Mouse (Mus musculus) MEL (cell line): ENCODE measurements around the gene Tmem86a. TPM values are rescaled to one million over a fixed set of nuclear protein-coding genes. Genes with fewer than 3 reads are reported as not detected.

Experiments used
- DNase-seq: peaks from one replicate; pipeline ENCODE4 v3.0.0; 2011; ENCODE audit warnings: low read depth, low spot score
- H3K27ac ChIP-seq: 2 replicates; pipeline ENCODE4 v1.5.1; 2012; ENCODE audit warnings: low read depth, mild to moderate bottlenecking, control low read depth, low read length, moderate library complexity; ENCODE audit not compliant: control insufficient read depth
- H3K27me3 ChIP-seq, 2 experiments: fragments of 150-350 bp in 1 of 2; sonication (generic) in 1 of 2; 2 replicates each; pipeline ENCODE4 v1.6.1; 2012; ENCODE audit warnings: low read length in 2 of 2, mild to moderate bottlenecking in 2 of 2, improper control_type of control experiment in 1 of 2, moderate library complexity in 1 of 2; ENCODE audit not compliant: insufficient read depth in 2 of 2, control insufficient read depth in 1 of 2
- H3K36me3 ChIP-seq, 2 experiments: 2 replicates each; pipeline ENCODE4 v1.6.1; 2012 to 2014; ENCODE audit warnings: low read length in 2 of 2, improper control_type of control experiment in 1 of 2, inconsistent platforms in 1 of 2, mild to moderate bottlenecking in 1 of 2; ENCODE audit not compliant: insufficient read depth in 2 of 2, control insufficient read depth in 1 of 2
- H3K4me1 ChIP-seq, 2 experiments: fragments of 150-350 bp in 1 of 2; sonication (generic) in 1 of 2; 2 replicates each; pipeline ENCODE4 v1.6.1; 2012; ENCODE audit warnings: low read length in 2 of 2, improper control_type of control experiment in 1 of 2, mild to moderate bottlenecking in 1 of 2; ENCODE audit not compliant: insufficient read depth in 2 of 2, control insufficient read depth in 1 of 2
- H3K4me3 ChIP-seq, 2 experiments: fragments of 150-350 bp in 1 of 2; sonication (generic) in 1 of 2; 2 replicates each; pipeline ENCODE4 v1.5.1; 2012; ENCODE audit warnings: low read depth in 2 of 2, low read length in 2 of 2, mild to moderate bottlenecking in 2 of 2, moderate library complexity in 2 of 2, control low read depth in 1 of 2, improper control_type of control experiment in 1 of 2; ENCODE audit not compliant: control insufficient read depth in 1 of 2, insufficient read depth in 1 of 2
- H3K79me2 ChIP-seq: 2 replicates; pipeline ENCODE4 v1.6.1; 2012; ENCODE audit warnings: mild to moderate bottlenecking, low read length, moderate library complexity; ENCODE audit not compliant: control insufficient read depth, poor library complexity, insufficient read depth
- H3K9ac ChIP-seq: 2 replicates; pipeline ENCODE4 v1.6.1; 2012; ENCODE audit warnings: low read depth, mild to moderate bottlenecking, control low read depth, low read length, moderate library complexity; ENCODE audit not compliant: control insufficient read depth, poor library complexity, severe bottlenecking
- H3K9me3 ChIP-seq: fragments of 150-350 bp; sonication (generic); replicated peaks from 2 replicates; pipeline ENCODE4 v1.6.1; 2012; ENCODE audit warnings: mild to moderate bottlenecking, low read length, improper control_type of control experiment, moderate library complexity; ENCODE audit not compliant: insufficient read depth
- BHLHE40 ChIP-seq: IDR thresholded peaks from 2 replicates; pipeline ENCODE4 v1.6.1; 2012; ENCODE audit warnings: low read depth, mild to moderate bottlenecking, inconsistent platforms, low read length, improper control_type of control experiment, borderline replicate concordance
- CHD1 ChIP-seq: IDR thresholded peaks from 2 replicates; pipeline ENCODE4 v1.6.1; 2012; ENCODE audit warnings: low read depth, mild to moderate bottlenecking, inconsistent platforms, low read length, improper control_type of control experiment
- EP300 ChIP-seq, 2 experiments: IDR thresholded peaks; 2 replicates each; pipeline ENCODE4 v1.6.1; 2011; ENCODE audit warnings: improper control_type of control experiment in 2 of 2, low read length in 2 of 2, low read depth in 1 of 2, mild to moderate bottlenecking in 1 of 2
- ETS1 ChIP-seq: IDR thresholded peaks from 2 replicates; pipeline ENCODE4 v1.6.1; 2012; ENCODE audit warnings: low read depth, mild to moderate bottlenecking, inconsistent platforms, low read length, improper control_type of control experiment, moderate library complexity
- GATA1 ChIP-seq: IDR thresholded peaks from 2 replicates; pipeline ENCODE4 v1.6.1; 2011; ENCODE audit warnings: low read depth, low read length, improper control_type of control experiment
- JUND ChIP-seq: IDR thresholded peaks from 2 replicates; pipeline ENCODE4 v1.6.1; 2011; ENCODE audit warnings: low read depth, mild to moderate bottlenecking, improper control_type of control experiment, low read length
- MEF2A ChIP-seq: IDR thresholded peaks from 2 replicates; pipeline ENCODE4 v1.6.1; 2014; ENCODE audit warnings: low read depth, mild to moderate bottlenecking, inconsistent platforms, low read length, improper control_type of control experiment; ENCODE audit not compliant: poor library complexity, insufficient replicate concordance, severe bottlenecking; ENCODE audit errors: extremely low read depth
- NELFE ChIP-seq: IDR thresholded peaks from 2 replicates; pipeline ENCODE4 v1.6.1; 2011; ENCODE audit warnings: low read depth, low read length, improper control_type of control experiment
- NRF1 ChIP-seq: IDR thresholded peaks from 2 replicates; pipeline ENCODE4 v1.6.1; 2014; ENCODE audit warnings: low read depth, mild to moderate bottlenecking, inconsistent platforms, low read length, improper control_type of control experiment, moderate library complexity; ENCODE audit not compliant: poor library complexity, insufficient read depth, severe bottlenecking
- POLR2A ChIP-seq, 2 experiments: IDR thresholded peaks; 2 replicates each; pipeline ENCODE4 v1.6.1; 2011 to 2012; ENCODE audit warnings: low read length in 2 of 2, mild to moderate bottlenecking in 2 of 2, control low read depth in 1 of 2, improper control_type of control experiment in 1 of 2, low read depth in 1 of 2, moderate library complexity in 1 of 2; ENCODE audit not compliant: control insufficient read depth in 1 of 2, insufficient read depth in 1 of 2, poor library complexity in 1 of 2
- POLR2AphosphoS2 ChIP-seq: IDR thresholded peaks from 2 replicates; pipeline ENCODE4 v1.6.1; 2011; ENCODE audit warnings: low read length, improper control_type of control experiment
- RAD21 ChIP-seq: IDR thresholded peaks from 2 replicates; pipeline ENCODE4 v1.6.1; 2011; ENCODE audit warnings: mild to moderate bottlenecking, low read depth, low read length, improper control_type of control experiment
- RCOR1 ChIP-seq: IDR thresholded peaks from 2 replicates; pipeline ENCODE4 v1.6.1; 2012; ENCODE audit warnings: low read depth, mild to moderate bottlenecking, inconsistent platforms, low read length, improper control_type of control experiment
- SIN3A ChIP-seq: IDR thresholded peaks from 2 replicates; pipeline ENCODE4 v1.6.1; 2012; ENCODE audit warnings: low read length, improper control_type of control experiment, inconsistent platforms
- TAL1 ChIP-seq: IDR thresholded peaks from 2 replicates; pipeline ENCODE4 v1.6.1; 2012; ENCODE audit warnings: mild to moderate bottlenecking, inconsistent platforms, low read length, moderate library complexity, mixed read lengths
- USF1 ChIP-seq: IDR thresholded peaks from 2 replicates; pipeline ENCODE4 v1.6.1; 2014; ENCODE audit warnings: low read depth, mild to moderate bottlenecking, inconsistent platforms, low read length, improper control_type of control experiment, moderate library complexity
- USF2 ChIP-seq, 2 experiments: IDR thresholded peaks; 2 replicates each; pipeline ENCODE4 v1.6.1; 2011 to 2012; ENCODE audit warnings: improper control_type of control experiment in 2 of 2, low read length in 2 of 2, borderline replicate concordance in 1 of 2, inconsistent platforms in 1 of 2, low read depth in 1 of 2, mild to moderate bottlenecking in 1 of 2; ENCODE audit not compliant: insufficient read depth in 1 of 2
- ZC3H11A ChIP-seq: IDR thresholded peaks from 2 replicates; pipeline ENCODE4 v1.6.1; 2012; ENCODE audit warnings: low read depth, mild to moderate bottlenecking, inconsistent platforms, low read length, improper control_type of control experiment
- ZKSCAN1 ChIP-seq: IDR thresholded peaks from 2 replicates; pipeline ENCODE4 v1.6.1; 2012; ENCODE audit warnings: low read depth, mild to moderate bottlenecking, inconsistent platforms, low read length, improper control_type of control experiment, moderate library complexity
- ZNF384 ChIP-seq: IDR thresholded peaks from 2 replicates; pipeline ENCODE4 v1.6.1; 2012; ENCODE audit warnings: low read depth, mild to moderate bottlenecking, inconsistent platforms, low read length, improper control_type of control experiment
- polyA plus RNA-seq, 2 experiments: library from polyadenylated mRNA; stranded (reverse) in 1 of 2; unstranded in 1 of 2; fragments of >175 nt in 1 of 2; fragments of >200 nt in 1 of 2; gene quantifications; 2 replicates each; pipeline versions ENCODE4 v1.2.1 to v1.2.4; 2012; ENCODE audit warnings: low replicate concordance in 2 of 2, low read depth in 1 of 2; ENCODE audit not compliant: insufficient read length in 2 of 2, insufficient read depth in 1 of 2, missing spikeins in 1 of 2
- total RNA-seq: library from RNA; depleted of rRNA; stranded (reverse); fragments of 300-350 nt; gene quantifications from 2 replicates; pipeline ENCODE4 v1.2.3, GENCODE M21; 2012

Gene Tmem86a
- total and polyA plus RNA-seq, 3 experiments, result 0.27 to 0.54 TPM; not detected in 1

DNA sequence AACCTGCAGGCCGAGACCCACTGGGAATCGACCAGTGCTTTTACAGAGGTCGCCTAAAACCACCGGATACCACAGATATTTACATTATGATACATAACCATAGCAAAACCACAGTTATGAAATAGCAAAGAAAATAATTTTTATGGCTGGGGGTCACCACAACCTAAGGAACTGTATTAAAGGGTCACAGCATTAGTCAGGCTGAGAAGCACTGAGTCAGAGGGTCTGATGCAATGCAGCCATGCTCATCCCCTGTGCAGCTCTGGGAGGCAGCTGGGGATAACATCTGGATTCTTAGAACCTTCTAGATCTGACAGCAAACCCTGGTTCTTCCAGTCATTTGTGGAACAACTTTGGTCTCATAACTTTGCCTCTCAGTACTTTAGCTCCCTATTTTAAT lies 19.0 kb upstream of the Tmem86a start:
- Histone ChIP-seq H3K4me1 (no peaks in the 10 kb centered on the region; a peak in 1 of 4 replicates), H3K4me3 (no peak overlapping the region), H3K79me2 (no peaks in the 10 kb centered on the region), H3K9me3 (no peaks in the 10 kb centered on the region), H3K9ac (no peak overlapping the region), H3K27ac (no peak overlapping the region), H3K27me3 (peaks cover 2 to 5% of the 10 kb centered on the region in 2 experiments; a peak in 2 of 4 replicates), H3K36me3 (no peaks in the 10 kb centered on the region)
- DNase-seq, result no peak
- no peak for TF ChIP-seq ZKSCAN1
- TF ChIP-seq MEF2A, result no peak
- no peak for TF ChIP-seq NELFE
- TF ChIP-seq BHLHE40, result no peak
- TF ChIP-seq USF2 (IDR thresholded peaks at IDR 0.05; ENCODE audit: borderline replicate concordance in 1 of 2, insufficient read depth in 1 of 2, low read depth in 1 of 2, low read length in 2 of 2), result no peak
- no peak for TF ChIP-seq SIN3A
- TF ChIP-seq USF1, result no peak
- TF ChIP-seq POLR2AphosphoS2, result no peak
- TF ChIP-seq RCOR1, result no peak
- TF ChIP-seq CHD1, result no peak

- Histone ChIP-seq H3K4me3 (no peak overlapping the region), H3K4me1 (no peaks in the 10 kb centered on the region; a peak in 1 of 4 replicates), H3K27ac (no peak overlapping the region), H3K27me3 (peaks cover 2 to 8% of the 10 kb centered on the region in 2 experiments; a peak in 3 of 4 replicates), H3K9ac (no peak overlapping the region), H3K9me3 (no peaks in the 10 kb centered on the region), H3K79me2 (no peaks in the 10 kb centered on the region), H3K36me3 (no peaks in the 10 kb centered on the region)
- no peak for DNase-seq
- TF ChIP-seq GATA1 (no peak), ETS1 (no peak), EP300 (IDR thresholded peaks at IDR 0.05; ENCODE audit: low read depth in 1 of 2, low read length in 2 of 2) (no peak), MEF2A (no peak), JUND (no peak), TAL1 (no peak), ZNF384 (no peak), RAD21 (no peak), NRF1 (no peak), POLR2A (IDR thresholded peaks at IDR 0.05; ENCODE audit: control insufficient read depth in 1 of 2, insufficient read depth in 1 of 2, low read depth in 1 of 2, low read length in 2 of 2, poor library complexity in 1 of 2) (no peak), CHD1 (no peak), USF2 (IDR thresholded peaks at IDR 0.05; ENCODE audit: borderline replicate concordance in 1 of 2, insufficient read depth in 1 of 2, low read depth in 1 of 2, low read length in 2 of 2) (no peak), POLR2AphosphoS2 (no peak), ZC3H11A (no peak)
Observed at GRCm38 (mm10) chr7:47034785-47035384, 15.5 kb upstream of the Tmem86a start.
